Mouse (Mus musculus): ENCODE data around the gene Tent5c. TPM values are rescaled to one million over a fixed set of nuclear protein-coding genes. Genes with fewer than 3 reads are reported as not detected.
A peak's percentile ranks its signal among the peaks of the same experiment; 100 is the strongest.

Gene Tent5c
- polyA plus RNA-seq, 1 experiment from 2014 or later: 31.3 TPM

- H3K9me3 ChIP-seq: no peaks in the 10 kb centered on the region
- H3K9ac ChIP-seq: no peak overlapping the region
- WGBS: 44% methylated on average over 4 of the region's 4 CpGs
- peak overlapping the region; percentile 76 for H3K27ac ChIP-seq (replicated peaks)
- no peak overlapping the region for H3K4me3 ChIP-seq
- H3K4me2 ChIP-seq: peak overlapping the region; percentile 39
- peak; percentile 82 for ATAC-seq (ENCODE audit: extremely low read depth, insufficient number of reproducible peaks, low FRiP score, low TSS enrichment)
- H3K27me3 ChIP-seq (replicated peaks): no peaks in the 10 kb centered on the region
- H3K36me3 ChIP-seq: no peaks in the 10 kb centered on the region
- peaks cover 27% of the 10 kb centered on the region for H3K4me1 ChIP-seq
Observed at GRCm38 (mm10) chr3:100438461-100439002, 50.6 kb downstream of the Tent5c start.

GRCm38 (mm10) chr3:100436756-100437155 lies 52.4 kb downstream of the Tent5c start:
- H3K4me2 ChIP-seq: no peak overlapping the region
- no peak overlapping the region for H3K4me3 ChIP-seq
- H3K9me3 ChIP-seq: no peaks in the 10 kb centered on the region
- 62% methylated on average over 7 of the region's 7 CpGs for WGBS
- no peak for ATAC-seq (ENCODE audit: extremely low read depth, insufficient number of reproducible peaks, low FRiP score, low TSS enrichment)
- no peak overlapping the region for H3K27ac ChIP-seq (replicated peaks)
- no peaks in the 10 kb centered on the region for H3K36me3 ChIP-seq
- H3K4me1 ChIP-seq: peaks cover 27% of the 10 kb centered on the region
- no peaks in the 10 kb centered on the region for H3K27me3 ChIP-seq (replicated peaks)
- no peak overlapping the region for H3K9ac ChIP-seq

- no peak overlapping the region for H3K27ac ChIP-seq (replicated peaks)
- H3K9me3 ChIP-seq: no peaks in the 10 kb centered on the region
- H3K36me3 ChIP-seq: no peaks in the 10 kb centered on the region
- H3K4me1 ChIP-seq: peaks cover 20% of the 10 kb centered on the region
- 78% methylated on average over 4 of the region's 4 CpGs for WGBS
- H3K9ac ChIP-seq: no peak overlapping the region
- H3K4me2 ChIP-seq: no peak overlapping the region
- no peak for ATAC-seq (ENCODE audit: extremely low read depth, insufficient number of reproducible peaks, low FRiP score, low TSS enrichment)
- no peaks in the 10 kb centered on the region for H3K27me3 ChIP-seq (replicated peaks)
- H3K4me3 ChIP-seq: no peak overlapping the region
Observed at GRCm38 (mm10) chr3:100431705-100432104, 57.4 kb downstream of the Tent5c start.

DNA sequence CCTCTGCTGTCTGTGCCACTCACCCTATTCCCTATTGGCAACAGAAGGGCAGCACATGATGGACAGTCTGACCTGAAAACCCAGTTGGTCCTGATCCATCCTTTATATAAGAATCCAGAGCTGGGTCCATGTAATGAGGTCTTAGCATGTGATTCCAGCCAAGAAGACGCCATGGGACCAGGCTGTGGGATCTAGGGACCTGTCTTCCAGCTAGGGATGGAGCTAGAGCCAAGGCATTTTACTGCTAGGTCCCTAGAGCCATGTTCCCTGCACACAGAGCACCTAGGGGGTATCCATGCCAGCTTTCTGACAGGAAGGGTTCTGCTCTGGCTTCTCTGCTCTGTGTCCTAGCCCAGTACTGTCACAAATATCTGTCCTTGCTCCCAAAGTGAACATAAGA lies 58.4 kb downstream of the Tent5c start:
- ATAC-seq (ENCODE audit: extremely low read depth, insufficient number of reproducible peaks, low FRiP score, low TSS enrichment): no peak
- Histone ChIP-seq H3K27ac (replicated peaks) (no peak overlapping the region), H3K4me2 (no peak overlapping the region), H3K27me3 (replicated peaks) (peaks cover 5% of the 10 kb centered on the region), H3K36me3 (no peaks in the 10 kb centered on the region), H3K9ac (no peak overlapping the region), H3K9me3 (no peaks in the 10 kb centered on the region), H3K4me3 (no peak overlapping the region), H3K4me1 (peaks cover 21% of the 10 kb centered on the region)
- 78% methylated on average over 1 of the region's 1 CpGs for WGBS

DNA sequence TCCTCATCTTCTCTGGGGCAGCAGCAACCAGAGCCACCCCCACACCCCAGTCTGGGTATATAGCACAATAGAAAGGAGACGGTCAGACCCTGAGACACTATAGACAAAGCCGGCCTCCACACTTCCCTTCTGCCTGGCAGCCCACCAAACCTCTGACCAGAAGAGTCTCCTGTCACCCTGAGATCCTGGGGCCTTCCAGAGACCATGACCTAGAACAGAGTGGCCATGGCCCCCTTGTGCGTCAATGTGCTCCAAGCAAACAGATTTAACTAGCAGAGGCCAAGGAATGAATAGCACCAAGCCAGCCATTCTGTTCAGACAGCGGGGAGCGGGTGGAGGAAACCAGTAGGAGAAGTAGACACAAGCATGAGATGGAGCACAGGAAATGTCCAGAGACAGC lies 59.0 kb downstream of the Tent5c start:
- Histone ChIP-seq H3K9ac (no peak overlapping the region), H3K27me3 (replicated peaks) (peaks cover 9% of the 10 kb centered on the region), H3K4me3 (no peak overlapping the region), H3K4me1 (peaks cover 21% of the 10 kb centered on the region), H3K9me3 (no peaks in the 10 kb centered on the region), H3K36me3 (no peaks in the 10 kb centered on the region), H3K4me2 (no peak overlapping the region), H3K27ac (replicated peaks) (no peak overlapping the region)
- no peak for ATAC-seq (ENCODE audit: extremely low read depth, insufficient number of reproducible peaks, low FRiP score, low TSS enrichment)
- 83% methylated on average over 5 of the region's 5 CpGs for WGBS

DNA sequence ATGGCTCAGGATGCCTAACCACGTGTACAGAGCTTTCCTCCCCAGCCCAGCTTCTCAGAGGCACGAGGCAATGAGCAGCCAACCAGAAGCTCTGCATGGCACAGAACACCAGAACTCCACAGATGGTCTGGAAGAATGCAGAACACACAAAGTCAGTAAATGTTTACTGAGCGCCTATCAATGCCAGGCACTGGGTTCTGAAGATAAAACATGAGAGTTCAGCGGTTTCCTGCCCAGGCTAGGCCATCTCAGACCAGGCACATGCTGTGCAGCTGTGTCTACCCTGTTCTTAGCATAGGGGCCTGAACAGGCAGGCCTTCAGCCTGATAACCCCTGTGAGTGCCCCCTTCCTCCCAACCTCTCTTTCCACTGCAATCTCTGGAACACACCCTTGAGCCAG lies 59.5 kb downstream of the Tent5c start:
- Histone ChIP-seq H3K27me3 (replicated peaks) (peaks cover 13% of the 10 kb centered on the region), H3K27ac (replicated peaks) (no peak overlapping the region), H3K4me1 (peaks cover 21% of the 10 kb centered on the region), H3K9me3 (no peaks in the 10 kb centered on the region), H3K4me3 (no peak overlapping the region), H3K9ac (no peak overlapping the region), H3K36me3 (no peaks in the 10 kb centered on the region), H3K4me2 (no peak overlapping the region)
- WGBS: 40% methylated on average over 4 of the region's 4 CpGs
- no peak for ATAC-seq (ENCODE audit: extremely low read depth, insufficient number of reproducible peaks, low FRiP score, low TSS enrichment)

DNA sequence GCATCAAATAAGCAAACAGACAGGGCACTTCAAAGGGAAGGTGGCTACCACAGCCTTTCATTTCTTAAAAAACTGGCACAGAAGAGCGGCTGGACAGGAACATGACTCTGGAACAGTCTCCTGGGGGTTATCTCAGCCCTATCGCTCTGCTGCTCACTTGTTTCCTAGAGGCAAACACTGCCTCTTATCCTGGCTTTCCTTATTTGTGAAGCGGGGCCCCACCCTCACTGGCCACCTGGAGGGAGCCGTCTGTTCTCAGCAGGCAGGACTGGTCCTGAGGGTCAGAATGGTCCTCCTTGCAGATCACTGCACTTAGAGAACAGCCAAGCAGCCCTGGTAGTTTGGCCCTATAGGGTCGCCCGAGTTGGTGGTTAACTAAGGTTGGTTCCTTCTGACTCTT lies 61.6 kb downstream of the Tent5c start:
- Histone ChIP-seq H3K36me3 (no peaks in the 10 kb centered on the region), H3K27ac (replicated peaks) (no peak overlapping the region), H3K4me3 (no peak overlapping the region), H3K4me2 (no peak overlapping the region), H3K4me1 (peaks cover 21% of the 10 kb centered on the region), H3K9me3 (no peaks in the 10 kb centered on the region), H3K9ac (no peak overlapping the region), H3K27me3 (replicated peaks) (peaks cover 17% of the 10 kb centered on the region)
- 45% methylated on average over 6 of the region's 6 CpGs for WGBS
- ATAC-seq (ENCODE audit: extremely low read depth, insufficient number of reproducible peaks, low FRiP score, low TSS enrichment): no peak

GRCm38 (mm10) chr3:100422392-100423167 lies 66.5 kb downstream of the Tent5c start:
- Histone ChIP-seq H3K4me3 (no peak overlapping the region), H3K9me3 (no peaks in the 10 kb centered on the region), H3K4me1 (peaks cover 45% of the 10 kb centered on the region), H3K27ac (replicated peaks) (no peak overlapping the region), H3K4me2 (no peak overlapping the region), H3K27me3 (replicated peaks) (peaks cover 17% of the 10 kb centered on the region), H3K36me3 (no peaks in the 10 kb centered on the region), H3K9ac (no peak overlapping the region)
- no peak for ATAC-seq (ENCODE audit: extremely low read depth, insufficient number of reproducible peaks, low FRiP score, low TSS enrichment)
- WGBS: 71% methylated on average over 10 of the region's 10 CpGs

- Histone ChIP-seq H3K4me1 (peaks cover 39% of the 10 kb centered on the region), H3K36me3 (no peaks in the 10 kb centered on the region), H3K27ac (replicated peaks) (no peak overlapping the region), H3K4me2 (no peak overlapping the region), H3K9me3 (no peaks in the 10 kb centered on the region), H3K4me3 (no peak overlapping the region), H3K9ac (no peak overlapping the region), H3K27me3 (replicated peaks) (peaks cover 17% of the 10 kb centered on the region)
- no peak for ATAC-seq (ENCODE audit: extremely low read depth, insufficient number of reproducible peaks, low FRiP score, low TSS enrichment)
- 78% methylated on average over 6 of the region's 6 CpGs for WGBS
Observed at GRCm38 (mm10) chr3:100421354-100421753, 67.8 kb downstream of the Tent5c start.

GRCm38 (mm10) chr3:100420691-100421056 lies 68.5 kb downstream of the Tent5c start:
- no peaks in the 10 kb centered on the region for H3K36me3 ChIP-seq
- H3K9me3 ChIP-seq: no peaks in the 10 kb centered on the region
- H3K9ac ChIP-seq: no peak overlapping the region
- 51% methylated on average over 5 of the region's 5 CpGs for WGBS
- no peak overlapping the region for H3K27ac ChIP-seq (replicated peaks)
- no peak for ATAC-seq (ENCODE audit: extremely low read depth, insufficient number of reproducible peaks, low FRiP score, low TSS enrichment)
- no peak overlapping the region for H3K4me2 ChIP-seq
- H3K4me1 ChIP-seq: peaks cover 45% of the 10 kb centered on the region
- H3K27me3 ChIP-seq (replicated peaks): peaks cover 11% of the 10 kb centered on the region
- no peak overlapping the region for H3K4me3 ChIP-seq

DNA sequence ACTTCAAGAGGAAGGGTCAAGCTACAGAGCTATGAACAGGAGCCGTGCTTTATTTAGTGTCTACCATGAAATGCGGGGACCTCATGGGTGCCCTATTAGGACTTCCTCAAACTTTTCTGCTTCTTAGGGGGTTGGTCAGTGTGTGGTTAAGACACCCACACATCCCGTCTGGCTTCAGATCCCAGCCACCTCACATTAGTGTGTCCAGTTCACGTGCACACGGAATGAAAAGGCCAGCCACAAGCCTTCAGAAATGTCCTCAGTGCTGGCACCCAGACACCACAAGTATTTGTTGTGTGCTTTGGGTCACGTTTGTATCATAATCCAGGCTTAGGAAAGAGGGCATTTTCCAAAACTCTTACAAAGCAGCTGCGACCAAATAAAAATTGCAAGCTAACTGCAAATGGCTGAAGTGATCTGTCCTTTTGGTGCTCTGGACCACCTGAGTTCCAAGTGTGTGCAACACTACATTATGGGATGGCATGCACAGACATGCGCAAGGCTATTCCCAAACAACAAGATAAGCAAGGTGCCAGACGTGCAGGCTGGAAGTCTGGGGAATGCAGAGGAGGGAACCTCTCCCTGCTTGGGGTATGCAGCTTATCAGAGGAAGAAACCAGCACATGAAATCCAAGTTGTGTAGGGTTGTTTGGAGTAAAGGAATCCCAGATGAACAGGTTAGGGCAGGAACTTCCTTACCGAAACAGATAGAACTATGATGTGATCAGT lies 69.0 kb downstream of the Tent5c start:
- H3K4me1 ChIP-seq: peaks cover 51% of the 10 kb centered on the region
- WGBS: 59% methylated on average over 10 of the region's 10 CpGs
- no peak overlapping the region for H3K27ac ChIP-seq (replicated peaks)

More for the DNA sequence above, 69.0 kb downstream of the Tent5c start:
- ATAC-seq (ENCODE audit: extremely low read depth, insufficient number of reproducible peaks, low FRiP score, low TSS enrichment): no peak
- Histone ChIP-seq H3K9ac (no peak overlapping the region), H3K4me2 (no peak overlapping the region), H3K4me3 (no peak overlapping the region), H3K36me3 (no peaks in the 10 kb centered on the region), H3K27me3 (replicated peaks) (peaks cover 8% of the 10 kb centered on the region), H3K9me3 (no peaks in the 10 kb centered on the region)

Measured in heart, embryonic 13.5 days (tissue).